Mouse (Mus musculus): ENCODE measurements at regions not wholly inside any gene's neighbourhood (a gene's known extent, or its start where the extent isn't known, plus 50 kb on each side); places are given as distances from the start of the nearest gene placed in this dataset.
A peak's percentile ranks its signal among the peaks of the same experiment; 100 is the strongest.
"Not testable (repeated sequence)": the region's sequence is repeated elsewhere in the genome, so short reads cannot be mapped to it uniquely, and the experiment has no call there.

DNA sequence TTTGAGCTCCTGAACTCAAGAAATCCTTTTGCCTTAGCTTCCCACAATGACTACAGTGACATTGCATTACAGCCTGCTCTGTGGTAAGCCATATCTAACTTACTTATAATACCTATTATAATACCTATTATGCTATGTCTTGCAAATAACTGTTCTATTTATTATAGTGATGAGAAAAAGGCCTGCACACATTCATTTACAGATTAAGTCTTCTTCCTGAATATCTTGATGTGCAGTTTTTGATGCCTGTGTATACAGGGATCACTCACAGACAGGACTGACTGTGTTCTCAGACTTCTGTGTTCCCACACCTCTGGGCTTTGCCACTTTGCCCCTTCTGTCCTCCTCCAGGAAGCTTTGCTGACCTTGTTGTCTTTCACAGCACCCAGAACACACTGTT is 102.8 kb upstream of the Dlg1 start:
- Histone ChIP-seq H3K4me3 (ENCODE audit: control insufficient read depth in 1 of 2, insufficient read depth in 1 of 2, low read depth in 1 of 2, low read length in 2 of 2) (no peak overlapping the region), H3K27ac (replicated peaks in 1 of 2; ENCODE audit: control insufficient read depth in 1 of 2, insufficient read depth in 1 of 2, low read depth in 2 of 2, low read length in 2 of 2) (no peak overlapping the region), H3K4me1 (ENCODE audit: control insufficient read depth in 2 of 2, insufficient read depth in 2 of 2, low read length in 2 of 2) (no peaks in the 10 kb centered on the region), H3K36me3 (ENCODE audit: control insufficient read depth, insufficient read depth, low read length) (no peaks in the 10 kb centered on the region), H3K27me3 (ENCODE audit: control insufficient read depth, insufficient read depth, low read length) (no peaks in the 10 kb centered on the region), H3K9ac (ENCODE audit: low read length) (no peak overlapping the region), H3K4me2 (ENCODE audit: low read length) (no peak overlapping the region), H3K9me3 (ENCODE audit: control insufficient read depth, low read length) (peaks cover 6% of the 10 kb centered on the region; the same call in 1 of the 2 replicates)
- no peak for ATAC-seq (ENCODE audit: insufficient number of reproducible peaks, insufficient read depth, low FRiP score, low read depth)

DNA sequence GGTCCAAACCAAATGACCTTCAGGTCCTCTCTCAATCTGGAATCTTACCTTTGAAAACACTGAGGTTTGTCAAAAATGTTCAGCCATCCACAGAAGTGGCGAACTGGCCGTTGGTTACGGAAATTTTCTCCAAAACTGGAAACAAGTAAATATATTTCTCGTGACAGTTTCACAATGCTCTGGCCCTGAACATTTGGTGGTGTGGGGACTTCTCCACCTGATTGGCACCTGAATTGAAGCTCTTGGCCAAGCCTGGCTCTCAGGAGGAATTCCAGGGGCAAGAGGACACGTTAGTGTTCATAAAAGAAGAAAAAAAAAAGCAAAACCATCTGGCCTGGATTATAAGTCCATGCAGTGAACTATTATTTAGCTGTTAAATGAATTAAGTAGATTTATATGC is 98.3 kb upstream of the Dlg1 start:
- Histone ChIP-seq H3K27me3 (ENCODE audit: control insufficient read depth, insufficient read depth, low read length) (no peaks in the 10 kb centered on the region), H3K9me3 (ENCODE audit: control insufficient read depth, low read length) (no peaks in the 10 kb centered on the region), H3K27ac (replicated peaks in 1 of 2; ENCODE audit: control insufficient read depth in 1 of 2, insufficient read depth in 1 of 2, low read depth in 2 of 2, low read length in 2 of 2) (no peak overlapping the region), H3K4me3 (ENCODE audit: control insufficient read depth in 1 of 2, insufficient read depth in 1 of 2, low read depth in 1 of 2, low read length in 2 of 2) (no peak overlapping the region), H3K4me1 (ENCODE audit: control insufficient read depth in 2 of 2, insufficient read depth in 2 of 2, low read length in 2 of 2) (no peaks in the 10 kb centered on the region), H3K4me2 (ENCODE audit: low read length) (no peak overlapping the region), H3K36me3 (ENCODE audit: control insufficient read depth, insufficient read depth, low read length) (no peaks in the 10 kb centered on the region), H3K9ac (ENCODE audit: low read length) (no peak overlapping the region)
- ATAC-seq (ENCODE audit: insufficient number of reproducible peaks, insufficient read depth, low FRiP score, low read depth) = no peak
- WGBS = 88% methylated on average over 5 of the region's 5 CpGs

DNA sequence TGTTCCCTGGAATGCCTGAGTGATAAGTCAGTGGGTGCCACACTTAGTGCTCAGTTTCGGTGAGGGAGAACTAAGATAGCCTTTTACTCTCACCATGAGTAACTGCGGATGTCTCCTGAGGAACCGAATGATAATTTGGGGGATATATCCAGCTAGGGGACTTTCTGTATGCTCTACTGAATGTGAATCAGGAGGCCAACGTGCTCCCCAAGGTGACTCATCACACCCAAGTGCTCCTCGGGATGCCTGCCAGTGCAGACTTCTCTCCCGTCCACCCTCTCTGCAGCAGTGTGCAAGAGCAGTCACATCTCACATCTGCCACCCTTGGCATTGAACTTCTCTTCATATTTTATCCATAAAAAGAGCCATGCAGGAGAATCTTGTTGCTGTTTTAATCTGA is 94.9 kb upstream of the Dlg1 start:
- Histone ChIP-seq H3K27me3 (ENCODE audit: control insufficient read depth, insufficient read depth, low read length) (no peaks in the 10 kb centered on the region), H3K36me3 (ENCODE audit: control insufficient read depth, insufficient read depth, low read length) (no peaks in the 10 kb centered on the region), H3K4me3 (ENCODE audit: control insufficient read depth in 1 of 2, insufficient read depth in 1 of 2, low read depth in 1 of 2, low read length in 2 of 2) (no peak overlapping the region), H3K4me1 (ENCODE audit: control insufficient read depth in 2 of 2, insufficient read depth in 2 of 2, low read length in 2 of 2) (no peaks in the 10 kb centered on the region), H3K9me3 (ENCODE audit: control insufficient read depth, low read length) (no peaks in the 10 kb centered on the region), H3K4me2 (ENCODE audit: low read length) (no peak overlapping the region), H3K9ac (ENCODE audit: low read length) (no peak overlapping the region), H3K27ac (replicated peaks in 1 of 2; ENCODE audit: control insufficient read depth in 1 of 2, insufficient read depth in 1 of 2, low read depth in 2 of 2, low read length in 2 of 2) (no peak overlapping the region)
- WGBS = 77% methylated on average over 6 of the region's 6 CpGs
- no peak for ATAC-seq (ENCODE audit: insufficient number of reproducible peaks, insufficient read depth, low FRiP score, low read depth)

DNA sequence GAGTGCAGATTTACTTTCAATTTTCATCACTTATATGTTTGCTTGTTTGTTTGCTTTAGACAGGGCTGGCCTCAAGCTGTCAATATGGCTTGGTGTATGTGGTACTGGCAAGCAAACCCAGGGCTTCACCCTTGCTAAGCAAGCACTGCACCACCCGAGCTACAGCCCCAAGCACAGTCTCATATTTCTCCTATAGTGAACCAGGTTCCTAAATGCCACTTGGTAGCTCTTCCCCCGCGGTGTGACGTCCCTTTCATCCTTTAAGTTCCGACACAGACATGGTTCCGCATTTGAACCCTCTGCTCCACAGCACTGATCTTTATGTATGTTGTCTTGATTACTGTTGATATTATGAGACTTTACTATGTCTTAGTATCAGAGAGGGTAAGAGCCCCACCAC is 93.4 kb upstream of the Dlg1 start:
- H3K4me3 ChIP-seq (ENCODE audit: control insufficient read depth in 1 of 2, insufficient read depth in 1 of 2, low read depth in 1 of 2, low read length in 2 of 2) = no peak overlapping the region
- ATAC-seq (ENCODE audit: insufficient number of reproducible peaks, insufficient read depth, low FRiP score, low read depth) = no peak
- WGBS = 81% methylated on average over 6 of the region's 6 CpGs

DNA sequence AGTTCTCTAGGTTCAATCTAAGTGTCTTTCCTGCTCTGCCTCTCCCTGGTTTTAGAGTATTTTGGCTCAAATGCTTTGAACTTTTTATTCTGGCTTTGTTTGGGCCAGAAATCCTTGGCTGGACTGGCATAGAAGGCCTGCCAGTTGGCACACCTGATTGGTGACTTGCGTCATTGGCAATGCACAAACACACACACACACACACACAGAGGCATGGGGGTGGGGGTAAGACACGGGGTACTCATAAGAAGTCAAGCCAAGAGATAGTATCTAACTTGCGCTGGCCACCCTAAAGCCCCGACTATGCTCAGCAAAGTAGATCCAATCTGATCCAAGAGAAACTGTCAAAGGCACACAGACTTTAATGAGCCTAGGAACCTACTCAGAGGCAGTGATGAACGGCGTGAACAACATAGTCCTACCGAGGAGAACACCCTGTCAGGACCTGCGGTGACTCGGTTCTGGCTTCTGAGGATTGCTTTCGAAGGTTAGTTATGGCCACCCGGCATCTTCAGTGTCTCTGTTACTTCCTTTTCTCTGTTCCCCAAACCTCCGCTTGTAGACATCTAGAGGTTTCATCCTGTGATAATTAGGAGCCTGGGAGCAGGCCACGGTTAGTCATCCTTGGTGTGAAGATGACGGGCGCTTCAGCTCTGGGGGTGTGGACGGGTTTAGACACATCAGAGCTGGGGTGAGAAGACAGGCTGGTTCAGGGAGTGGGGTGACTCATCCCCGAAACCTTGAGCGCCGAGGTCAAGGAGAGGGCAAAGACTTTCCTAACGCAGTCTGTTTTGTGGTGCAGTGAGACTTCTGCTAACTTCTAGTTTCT is 92.7 kb upstream of the Dlg1 start:
- no peak for ATAC-seq (ENCODE audit: insufficient number of reproducible peaks, insufficient read depth, low FRiP score, low read depth)
- Histone ChIP-seq H3K27ac (replicated peaks in 1 of 2; ENCODE audit: control insufficient read depth in 1 of 2, insufficient read depth in 1 of 2, low read depth in 2 of 2, low read length in 2 of 2) (no peak overlapping the region), H3K9ac (ENCODE audit: low read length) (no peak overlapping the region), H3K27me3 (ENCODE audit: control insufficient read depth, insufficient read depth, low read length) (no peaks in the 10 kb centered on the region), H3K4me2 (ENCODE audit: low read length) (no peak overlapping the region), H3K9me3 (ENCODE audit: control insufficient read depth, low read length) (no peaks in the 10 kb centered on the region), H3K36me3 (ENCODE audit: control insufficient read depth, insufficient read depth, low read length) (no peaks in the 10 kb centered on the region), H3K4me3 (ENCODE audit: control insufficient read depth in 1 of 2, insufficient read depth in 1 of 2, low read depth in 1 of 2, low read length in 2 of 2) (no peak overlapping the region), H3K4me1 (ENCODE audit: control insufficient read depth in 2 of 2, insufficient read depth in 2 of 2, low read length in 2 of 2) (peaks cover 0 to 3% of the 10 kb centered on the region in 2 experiments; a peak in 2 of 4 replicates)
- WGBS = 79% methylated on average over 20 of the region's 20 CpGs

More for the DNA sequence above, 93.4 kb upstream of the Dlg1 start:
- Histone ChIP-seq H3K9ac (ENCODE audit: low read length) (no peak overlapping the region), H3K4me1 (ENCODE audit: control insufficient read depth in 2 of 2, insufficient read depth in 2 of 2, low read length in 2 of 2) (no peaks in the 10 kb centered on the region), H3K36me3 (ENCODE audit: control insufficient read depth, insufficient read depth, low read length) (no peaks in the 10 kb centered on the region), H3K27ac (replicated peaks in 1 of 2; ENCODE audit: control insufficient read depth in 1 of 2, insufficient read depth in 1 of 2, low read depth in 2 of 2, low read length in 2 of 2) (no peak overlapping the region), H3K9me3 (ENCODE audit: control insufficient read depth, low read length) (no peaks in the 10 kb centered on the region), H3K4me2 (ENCODE audit: low read length) (no peak overlapping the region), H3K27me3 (ENCODE audit: control insufficient read depth, insufficient read depth, low read length) (no peaks in the 10 kb centered on the region)

DNA sequence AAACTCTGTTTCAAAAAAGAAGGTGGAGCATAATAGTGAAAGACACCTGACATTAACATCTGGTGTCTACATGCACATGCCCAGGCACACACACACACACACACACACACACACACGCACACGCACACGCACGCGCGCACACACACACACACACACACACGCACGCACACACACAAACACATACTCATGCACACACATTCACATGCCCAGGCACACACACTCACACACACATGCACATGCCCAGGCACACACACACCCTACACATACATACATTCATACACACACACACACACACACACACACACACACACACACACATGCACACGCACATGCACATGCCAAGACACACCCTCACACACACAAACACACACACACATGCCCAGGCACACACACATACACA is 89.4 kb upstream of the Dlg1 start:
- H3K4me2 ChIP-seq (ENCODE audit: low read length); H3K36me3 ChIP-seq (ENCODE audit: control insufficient read depth, insufficient read depth, low read length); H3K27ac ChIP-seq (replicated peaks in 1 of 2; ENCODE audit: control insufficient read depth in 1 of 2, insufficient read depth in 1 of 2, low read depth in 2 of 2, low read length in 2 of 2); H3K9ac ChIP-seq (ENCODE audit: low read length); H3K9me3 ChIP-seq (ENCODE audit: control insufficient read depth, low read length); ATAC-seq (ENCODE audit: insufficient number of reproducible peaks, insufficient read depth, low FRiP score, low read depth); H3K4me3 ChIP-seq (ENCODE audit: control insufficient read depth in 1 of 2, insufficient read depth in 1 of 2, low read depth in 1 of 2, low read length in 2 of 2); H3K27me3 ChIP-seq (ENCODE audit: control insufficient read depth, insufficient read depth, low read length): not testable (repeated sequence)
- WGBS = 69% methylated on average over 8 of the region's 9 CpGs
- H3K4me1 ChIP-seq (ENCODE audit: control insufficient read depth in 2 of 2, insufficient read depth in 2 of 2, low read length in 2 of 2) = peaks cover 0 to 10% of the 10 kb centered on the region in 2 experiments; a peak in 3 of 4 replicates

DNA sequence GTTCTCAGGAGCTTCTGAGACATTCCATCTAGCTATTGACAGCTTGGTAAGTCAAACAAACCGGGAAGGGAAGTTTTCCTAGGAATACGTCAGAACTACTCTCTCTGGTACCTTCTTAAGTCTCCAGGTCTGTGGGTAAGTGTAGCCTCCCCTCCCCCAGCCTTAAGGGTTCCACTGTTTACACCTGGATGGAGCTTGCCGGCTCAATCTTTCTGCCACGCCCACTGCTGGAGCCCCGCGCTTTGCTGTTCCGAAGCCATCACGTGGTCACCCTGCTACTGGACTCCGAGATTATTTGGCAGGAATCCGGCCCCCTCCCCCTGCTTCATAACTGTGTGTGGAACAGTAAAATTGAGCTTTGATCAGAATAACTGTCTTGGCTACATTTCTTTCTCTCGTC is 87.6 kb upstream of the Dlg1 start:
- H3K27ac ChIP-seq (replicated peaks in 1 of 2; ENCODE audit: control insufficient read depth in 1 of 2, insufficient read depth in 1 of 2, low read depth in 2 of 2, low read length in 2 of 2); H3K27me3 ChIP-seq (ENCODE audit: control insufficient read depth, insufficient read depth, low read length); ATAC-seq (ENCODE audit: insufficient number of reproducible peaks, insufficient read depth, low FRiP score, low read depth); H3K9me3 ChIP-seq (ENCODE audit: control insufficient read depth, low read length); H3K4me3 ChIP-seq (ENCODE audit: control insufficient read depth in 1 of 2, insufficient read depth in 1 of 2, low read depth in 1 of 2, low read length in 2 of 2); H3K9ac ChIP-seq (ENCODE audit: low read length); H3K36me3 ChIP-seq (ENCODE audit: control insufficient read depth, insufficient read depth, low read length): not testable (repeated sequence)
- H3K4me1 ChIP-seq (ENCODE audit: control insufficient read depth in 2 of 2, insufficient read depth in 2 of 2, low read length in 2 of 2) = peaks cover 0 to 10% of the 10 kb centered on the region in 2 experiments; a peak in 3 of 4 replicates
- 12% methylated on average over 11 of the region's 11 CpGs for WGBS
- peak overlapping the region; percentile 39 for H3K4me2 ChIP-seq (ENCODE audit: low read length)

DNA sequence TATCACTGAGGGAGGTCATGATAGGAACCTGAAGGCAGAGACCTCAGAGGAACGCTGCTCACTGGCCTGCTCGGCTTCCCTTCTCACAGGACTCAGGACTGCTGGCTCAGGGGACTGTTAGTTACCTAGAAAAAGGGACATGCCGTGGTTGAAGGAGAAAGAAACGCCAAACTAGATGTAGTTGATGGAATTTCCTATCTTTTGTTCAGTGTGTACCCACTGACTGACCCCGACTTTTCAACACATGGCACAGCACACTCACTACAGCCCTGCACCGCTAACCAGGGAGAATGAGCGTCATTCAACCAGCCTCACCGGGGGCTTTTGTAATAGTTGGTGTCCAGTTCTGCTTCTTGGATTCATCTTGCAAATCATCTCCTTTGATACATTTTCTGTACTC is 86.8 kb upstream of the Dlg1 start:
- no peaks in the 10 kb centered on the region for H3K27me3 ChIP-seq (ENCODE audit: control insufficient read depth, insufficient read depth, low read length)
- H3K4me3 ChIP-seq (ENCODE audit: control insufficient read depth in 1 of 2, insufficient read depth in 1 of 2, low read depth in 1 of 2, low read length in 2 of 2) = no peak overlapping the region
- ATAC-seq (ENCODE audit: insufficient number of reproducible peaks, insufficient read depth, low FRiP score, low read depth) = no peak
- no peaks in the 10 kb centered on the region for H3K9me3 ChIP-seq (ENCODE audit: control insufficient read depth, low read length)
- no peak overlapping the region for H3K9ac ChIP-seq (ENCODE audit: low read length)
- H3K36me3 ChIP-seq (ENCODE audit: control insufficient read depth, insufficient read depth, low read length) = no peaks in the 10 kb centered on the region
- H3K4me1 ChIP-seq (ENCODE audit: control insufficient read depth in 2 of 2, insufficient read depth in 2 of 2, low read length in 2 of 2) = peaks cover 0 to 10% of the 10 kb centered on the region in 2 experiments; a peak in 3 of 4 replicates
- no peak overlapping the region for H3K4me2 ChIP-seq (ENCODE audit: low read length)
- no peak overlapping the region for H3K27ac ChIP-seq (replicated peaks in 1 of 2; ENCODE audit: control insufficient read depth in 1 of 2, insufficient read depth in 1 of 2, low read depth in 2 of 2, low read length in 2 of 2)
- WGBS = 59% methylated on average over 8 of the region's 8 CpGs
